Mouse (Mus musculus) splenic B cell, adult 2 months (primary cell): ENCODE measurements around the gene Zc3hc1.
"Not testable (repeated sequence)": the region's sequence is repeated elsewhere in the genome, so short reads cannot be mapped to it uniquely, and the experiment has no call there.

Source experiments
- DNase-seq: peaks from one replicate; pipeline ENCODE4 v3.0.0-alpha.2; 2011; ENCODE audit warnings: low read depth, low spot score
- H3K27me3 ChIP-seq: 2 replicates; pipeline ENCODE4 v1.6.1; 2012; ENCODE audit warnings: mild to moderate bottlenecking, low read length, moderate library complexity, mixed read lengths; ENCODE audit not compliant: control insufficient read depth, poor library complexity, insufficient read depth, severe bottlenecking
- H3K36me3 ChIP-seq: 2 replicates; pipeline ENCODE4 v1.6.1; 2012; ENCODE audit warnings: mild to moderate bottlenecking, low read length, moderate library complexity, mixed read lengths; ENCODE audit not compliant: control insufficient read depth, poor library complexity, insufficient read depth, severe bottlenecking

The Zc3hc1 gene

DNA sequence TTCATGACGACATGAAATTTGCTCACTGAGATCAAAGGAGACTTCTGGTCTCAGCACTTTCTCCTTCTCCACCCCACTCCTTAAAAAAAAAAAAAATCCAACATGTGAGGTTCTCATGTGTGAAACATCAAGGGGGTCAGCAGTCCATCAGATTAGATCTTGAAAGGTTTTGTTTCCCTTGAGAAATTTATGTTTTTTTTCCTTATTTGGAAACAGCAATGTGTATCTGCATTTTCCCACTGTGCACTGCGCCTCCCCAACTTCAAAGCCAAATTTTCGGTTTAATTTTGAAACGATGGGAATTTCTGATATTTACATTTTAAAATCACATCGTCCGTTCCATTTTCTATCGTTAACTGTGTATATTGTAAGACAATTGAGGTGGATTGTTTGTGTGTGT, 9.9 kb upstream of the Zc3hc1 start:
- DNase-seq: no peak

GRCm38 (mm10) chr6:30400146-30400545, 9.3 kb upstream of the Zc3hc1 start:
- H3K36me3 ChIP-seq: no peaks in the 10 kb centered on the region
- no peak for DNase-seq
- H3K27me3 ChIP-seq: no peaks in the 10 kb centered on the region

More for the DNA sequence above, 9.9 kb upstream of the Zc3hc1 start:
- Histone ChIP-seq H3K36me3 (no peaks in the 10 kb centered on the region), H3K27me3 (no peaks in the 10 kb centered on the region)

GRCm38 (mm10) chr6:30391996-30392395, 1.2 kb upstream of the Zc3hc1 start:
- DNase-seq: no peak
- H3K36me3 ChIP-seq: 0 out of 2 replicates have a peak, but pooled peaks cover 2% of the 10 kb centered on the region
- H3K27me3 ChIP-seq: no peaks in the 10 kb centered on the region

- H3K36me3 ChIP-seq, H3K27me3 ChIP-seq, DNase-seq: not testable (repeated sequence)
These were observed 557 bp downstream of the Zc3hc1 start for GRCm38 (mm10) chr6:30390271-30390670.

DNA sequence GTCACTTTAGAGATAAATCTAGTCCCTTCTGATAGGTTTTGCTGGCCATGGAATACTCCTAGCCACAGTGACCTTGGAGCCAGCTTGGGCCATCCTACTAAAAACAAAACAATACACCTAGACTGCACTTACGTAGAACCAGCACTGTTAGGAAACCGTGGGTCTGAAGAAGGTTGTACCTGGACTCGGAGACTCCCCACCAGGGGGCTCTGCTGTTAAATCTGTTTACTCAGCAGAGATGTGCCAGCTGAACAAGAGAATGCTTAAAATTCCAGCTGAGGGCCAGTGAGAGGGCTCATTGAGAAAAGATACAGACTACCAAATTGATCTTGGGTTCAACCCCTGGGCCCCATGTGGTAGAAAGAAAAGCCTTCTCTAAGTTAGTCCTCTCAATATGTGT, 9.7 kb downstream of the Zc3hc1 start:
- H3K36me3 ChIP-seq: peaks cover 13% of the 10 kb centered on the region
- H3K27me3 ChIP-seq: no peaks in the 10 kb centered on the region
- DNase-seq: no peak

- Histone ChIP-seq H3K27me3 (no peaks in the 10 kb centered on the region), H3K36me3 (peaks cover 16% of the 10 kb centered on the region)
- DNase-seq: no peak
These were observed 15.0 kb downstream of the Zc3hc1 start for GRCm38 (mm10) chr6:30375791-30376190.

GRCm38 (mm10) chr6:30374731-30375510, 15.9 kb downstream of the Zc3hc1 start:
- no peaks in the 10 kb centered on the region for H3K27me3 ChIP-seq
- no peak for DNase-seq

GRCm38 (mm10) chr6:30372627-30373369, 18.0 kb downstream of the Zc3hc1 start:
- H3K36me3 ChIP-seq: peaks cover 19% of the 10 kb centered on the region
- no peaks in the 10 kb centered on the region for H3K27me3 ChIP-seq
- no peak for DNase-seq

More at GRCm38 (mm10) chr6:30374731-30375510, 15.9 kb downstream of the Zc3hc1 start:
- peaks cover 14% of the 10 kb centered on the region for H3K36me3 ChIP-seq

DNA sequence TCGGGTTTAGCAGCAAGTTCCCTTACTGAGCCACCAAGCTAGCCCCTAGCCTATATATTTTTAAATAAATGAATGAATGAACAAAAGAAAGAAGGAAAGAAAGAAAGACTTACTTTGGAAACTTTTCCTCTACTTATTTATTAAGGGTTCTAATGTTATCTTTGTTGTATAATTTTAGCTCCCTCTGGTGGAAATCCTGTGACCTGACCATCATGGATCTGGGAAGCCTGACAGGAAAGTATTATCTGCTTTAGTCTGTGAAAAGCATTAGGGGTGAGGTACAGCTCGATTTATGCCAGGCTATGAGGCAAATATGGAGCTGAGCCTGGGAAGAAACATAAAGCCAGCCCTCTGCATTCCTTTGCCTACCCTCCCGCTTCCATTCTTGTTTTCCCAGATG, 21.5 kb downstream of the Zc3hc1 start:
- no peak for DNase-seq
- Histone ChIP-seq H3K36me3 (peaks cover 25% of the 10 kb centered on the region), H3K27me3 (no peaks in the 10 kb centered on the region)

GRCm38 (mm10) chr6:30363808-30364207, 27.0 kb downstream of the Zc3hc1 start:
- Histone ChIP-seq H3K27me3 (no peaks in the 10 kb centered on the region), H3K36me3 (peaks cover 14% of the 10 kb centered on the region; the same call in 1 of the 2 replicates)
- DNase-seq: no peak

DNA sequence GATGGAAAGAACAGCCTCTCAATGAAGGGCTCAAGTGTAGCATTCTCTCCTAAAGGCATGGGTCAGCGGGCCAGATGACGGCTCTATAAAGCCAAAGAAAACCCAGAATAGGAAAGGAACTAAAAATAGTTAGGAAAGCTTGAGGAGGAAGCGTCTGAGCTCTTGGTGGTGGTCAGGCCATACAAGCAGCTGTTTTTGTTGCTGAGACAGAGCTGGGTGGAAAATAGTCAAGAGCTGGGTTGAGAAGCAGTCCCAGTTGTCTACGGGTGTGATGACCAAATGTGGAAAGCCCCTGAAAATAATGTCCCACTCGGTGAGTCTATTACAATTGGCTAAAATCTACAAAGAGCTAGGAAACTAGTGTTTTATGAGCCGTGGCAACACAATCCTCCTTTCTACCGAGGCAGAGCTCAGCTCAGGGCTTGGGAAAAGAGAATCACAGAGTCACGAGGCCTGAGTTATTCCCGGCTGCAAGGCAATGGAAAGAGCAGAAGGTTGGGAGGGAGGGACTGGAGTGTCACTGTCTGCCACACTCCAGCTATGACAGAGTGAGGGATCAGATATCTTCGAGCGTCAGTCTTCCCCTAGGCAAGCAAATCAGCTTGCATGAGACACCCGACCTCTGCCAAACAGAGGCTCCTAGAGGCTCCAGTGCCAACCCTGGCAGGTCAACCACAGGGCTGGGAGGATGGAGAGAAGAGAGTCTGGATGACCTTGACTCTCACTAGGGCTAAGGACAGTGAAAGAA, 30.9 kb downstream of the Zc3hc1 start:
- Histone ChIP-seq H3K27me3 (no peaks in the 10 kb centered on the region), H3K36me3 (no peaks in the 10 kb centered on the region)
- DNase-seq: no peak

GRCm38 (mm10) chr6:30357561-30358177, 33.2 kb downstream of the Zc3hc1 start:
- Histone ChIP-seq H3K27me3 (no peaks in the 10 kb centered on the region), H3K36me3 (no peaks in the 10 kb centered on the region)
- peak; percentile 90 for DNase-seq

DNA sequence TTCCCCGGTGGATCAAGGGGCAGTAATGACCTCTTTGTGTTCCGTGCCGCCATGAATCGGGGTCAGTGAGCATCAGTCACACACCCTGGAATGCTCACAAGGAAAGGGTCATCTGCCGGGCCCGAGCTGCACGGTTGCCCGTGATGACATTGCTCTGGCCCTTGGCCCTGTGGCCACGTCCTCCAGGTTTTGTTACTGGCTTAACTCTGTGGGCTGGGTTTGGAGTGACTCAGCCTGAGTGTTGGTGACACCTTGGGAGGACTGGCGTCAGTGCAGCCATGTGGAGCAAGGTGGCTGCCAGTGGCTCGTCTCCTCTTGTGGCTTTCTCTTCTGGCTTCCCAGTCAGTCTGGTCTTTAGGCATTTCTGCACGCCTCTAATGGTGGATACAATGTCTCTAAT, 34.1 kb downstream of the Zc3hc1 start:
- no peaks in the 10 kb centered on the region for H3K36me3 ChIP-seq
- DNase-seq: no peak
- no peaks in the 10 kb centered on the region for H3K27me3 ChIP-seq

DNA sequence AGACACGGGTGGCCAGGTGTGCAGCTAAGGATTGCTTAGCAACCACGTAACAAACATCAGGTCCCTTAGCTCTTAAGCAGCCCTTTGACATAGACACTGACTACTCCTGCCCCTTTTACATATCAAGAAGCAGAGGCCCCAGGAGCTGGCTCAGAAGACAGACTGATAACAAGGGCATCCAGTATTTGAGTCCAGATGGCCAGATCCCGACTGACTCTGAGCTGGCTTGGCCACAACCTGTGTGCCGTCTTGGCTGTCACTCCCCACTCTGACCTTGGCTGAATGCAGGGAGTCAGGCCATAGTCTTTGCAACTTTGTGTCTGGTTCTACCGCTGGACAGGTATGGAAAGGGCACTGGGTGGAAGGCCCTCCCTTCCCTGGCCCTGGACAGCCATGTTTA, 34.7 kb downstream of the Zc3hc1 start:
- H3K36me3 ChIP-seq: no peaks in the 10 kb centered on the region
- H3K27me3 ChIP-seq: no peaks in the 10 kb centered on the region
- peak; percentile 34 for DNase-seq
